Mouse (Mus musculus) kidney, embryonic 14.5 days (tissue): ENCODE data around the gene Prss21. TPM values are rescaled to one million over a fixed set of nuclear protein-coding genes. Genes with fewer than 3 reads are reported as not detected.
A peak's percentile ranks its signal among the peaks of the same experiment; 100 is the strongest.

ENCODE experiments used
- ATAC-seq: fragments of 200-750 bp; cut with Nextera tagmentation; 2 replicates; pipeline ENCODE4 v1.8.0; 2017; ENCODE audit warnings: moderate number of reproducible peaks, mild to moderate bottlenecking, moderate TSS enrichment, moderate library complexity; ENCODE audit not compliant: low FRiP score, low TSS enrichment
- H3K27ac ChIP-seq: fragments of 300-500 bp; sonication (generic); 2 replicates; pipeline ENCODE4 v1.5.1; 2014; ENCODE audit warnings: low read depth, mild to moderate bottlenecking, low read length, moderate library complexity, mixed read lengths
- H3K27me3 ChIP-seq: fragments of 300-500 bp; sonication (generic); 2 replicates; pipeline ENCODE4 v1.6.1; 2014; ENCODE audit warnings: mild to moderate bottlenecking, low read length; ENCODE audit not compliant: control insufficient read depth, insufficient read depth
- H3K36me3 ChIP-seq: fragments of 300-500 bp; sonication (generic); 2 replicates; pipeline ENCODE4 v1.6.1; 2014; ENCODE audit warnings: low read length, mixed read lengths; ENCODE audit not compliant: control insufficient read depth, insufficient read depth
- H3K4me1 ChIP-seq: fragments of 300-500 bp; sonication (generic); 2 replicates; pipeline ENCODE4 v1.6.1; 2014; ENCODE audit warnings: low read length, mixed read lengths; ENCODE audit not compliant: control insufficient read depth, insufficient read depth
- H3K4me2 ChIP-seq: fragments of 300-500 bp; sonication (generic); replicated peaks from 2 replicates; pipeline ENCODE4 v1.6.1; 2014; ENCODE audit warnings: low read depth, mild to moderate bottlenecking, low read length
- H3K4me3 ChIP-seq: fragments of 300-500 bp; sonication (generic); 2 replicates; pipeline ENCODE4 v1.5.1; 2014; ENCODE audit warnings: mild to moderate bottlenecking, low read length
- H3K9ac ChIP-seq: fragments of 300-500 bp; sonication (generic); 2 replicates; pipeline ENCODE4 v1.6.1; 2014; ENCODE audit warnings: low read depth, mild to moderate bottlenecking, low read length, moderate library complexity
- H3K9me3 ChIP-seq: fragments of 300-500 bp; sonication (generic); 2 replicates; pipeline ENCODE4 v1.6.1; 2016; ENCODE audit warnings: low read length; ENCODE audit not compliant: control insufficient read depth
- WGBS: fragments of 180-500 bp; shearing (Covaris S2); extraction: QIAGEN DNeasy Blood & Tissue Kit; methylation state at CpG from one replicate; pipeline ENCODE4 v1.1.7; 2014; 5-methylcytosine and 5-hydroxymethylcytosine counted together
- polyA plus RNA-seq: library from polyadenylated mRNA; unstranded; fragments of >200 nt; fragmentation: Nextera tagmentation; extraction: Ambion mirVana; gene quantifications from 2 replicates; pipeline ENCODE4 v1.2.1, GENCODE M21; 2014

Prss21 gene
- not detected in 2 replicates for polyA plus RNA-seq

DNA sequence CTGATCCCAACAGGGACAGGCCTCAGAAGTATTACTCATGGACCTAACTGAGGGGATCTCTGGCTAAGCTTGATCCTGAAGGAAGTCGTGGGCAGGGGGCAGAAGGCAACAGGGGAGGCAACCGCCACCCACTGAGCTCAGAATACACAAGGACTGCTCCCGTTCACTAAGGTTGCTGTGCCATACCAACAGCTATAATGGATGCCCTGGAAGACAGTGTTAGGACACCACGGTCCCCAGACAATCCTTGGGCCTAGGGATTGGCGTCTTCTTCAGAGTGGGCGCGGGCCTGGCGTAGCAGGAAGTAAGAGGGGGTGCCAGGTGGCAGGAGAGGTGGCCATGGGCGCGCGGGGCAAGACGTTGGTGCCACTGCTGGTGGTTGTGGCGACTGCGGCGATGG lies at the start of gene Prss21:
TSS of gene Prss21 (plus strand) at position 301 of the 400 bp plus-strand sequence.
- Histone ChIP-seq H3K4me2 (no peak within 1 kb of the TSS), H3K27ac (no peak within 1 kb of the TSS), H3K9ac (no peak within 1 kb of the TSS), H3K36me3 (no peaks in the 10 kb centered on the region), H3K27me3 (no peaks in the 10 kb centered on the region), H3K9me3 (no peaks in the 10 kb centered on the region), H3K4me1 (no peaks in the 10 kb centered on the region), H3K4me3 (no peak within 1 kb of the TSS)
- ATAC-seq, result no peak
- 81% methylated on average over 15 of the region's 15 CpGs for WGBS

DNA sequence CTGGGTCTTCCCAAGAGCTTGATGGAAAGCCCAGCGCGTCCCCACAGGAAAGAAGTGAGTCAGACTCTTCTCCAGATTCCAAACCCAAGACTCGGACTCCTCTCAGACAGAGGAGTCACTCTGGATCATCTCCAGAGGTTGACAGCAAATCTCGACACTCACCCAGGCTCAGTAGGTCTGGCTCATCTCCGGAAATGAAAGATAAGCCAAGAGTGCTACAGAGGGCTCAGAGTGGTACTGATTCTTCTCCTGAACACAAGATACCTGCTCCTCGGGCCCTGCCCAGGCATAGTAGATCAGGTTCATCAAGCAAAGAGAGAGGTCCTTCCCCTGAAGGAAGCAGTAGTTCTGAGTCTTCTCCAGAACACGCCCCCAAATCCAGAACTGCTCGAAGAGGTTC lies 49.3 kb upstream of the Prss21 start:
- Histone ChIP-seq H3K27ac (no peak overlapping the region), H3K27me3 (no peaks in the 10 kb centered on the region), H3K4me3 (no peak overlapping the region), H3K9ac (no peak overlapping the region), H3K4me2 (no peak overlapping the region), H3K9me3 (peaks cover 28% of the 10 kb centered on the region), H3K36me3 (peaks cover 100% of the 10 kb centered on the region), H3K4me1 (no peaks in the 10 kb centered on the region)
- no peak for ATAC-seq
- 99% methylated on average over 8 of the region's 8 CpGs for WGBS

DNA sequence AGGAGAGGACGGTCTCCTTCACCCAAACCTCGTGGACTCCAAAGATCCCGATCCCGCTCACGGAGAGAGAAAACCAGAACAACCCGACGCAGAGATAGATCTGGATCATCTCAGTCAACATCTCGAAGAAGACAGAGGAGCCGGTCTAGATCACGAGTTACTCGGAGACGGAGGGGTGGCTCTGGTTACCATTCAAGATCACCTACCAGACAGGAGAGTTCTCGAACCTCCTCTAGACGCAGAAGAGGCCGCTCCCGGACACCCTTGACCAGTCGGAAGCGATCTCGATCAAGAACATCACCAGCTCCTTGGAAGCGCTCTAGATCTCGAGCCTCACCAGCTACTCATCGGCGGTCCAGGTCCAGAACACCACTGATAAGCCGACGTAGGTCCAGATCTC lies 48.6 kb upstream of the Prss21 start:
- Histone ChIP-seq H3K27ac (no peak overlapping the region), H3K4me1 (no peaks in the 10 kb centered on the region), H3K36me3 (peaks cover 100% of the 10 kb centered on the region), H3K9me3 (peaks cover 28% of the 10 kb centered on the region), H3K9ac (no peak overlapping the region), H3K4me3 (no peak overlapping the region), H3K4me2 (no peak overlapping the region), H3K27me3 (no peaks in the 10 kb centered on the region)
- WGBS, result 98% methylated on average over 25 of the region's 25 CpGs
- no peak for ATAC-seq

DNA sequence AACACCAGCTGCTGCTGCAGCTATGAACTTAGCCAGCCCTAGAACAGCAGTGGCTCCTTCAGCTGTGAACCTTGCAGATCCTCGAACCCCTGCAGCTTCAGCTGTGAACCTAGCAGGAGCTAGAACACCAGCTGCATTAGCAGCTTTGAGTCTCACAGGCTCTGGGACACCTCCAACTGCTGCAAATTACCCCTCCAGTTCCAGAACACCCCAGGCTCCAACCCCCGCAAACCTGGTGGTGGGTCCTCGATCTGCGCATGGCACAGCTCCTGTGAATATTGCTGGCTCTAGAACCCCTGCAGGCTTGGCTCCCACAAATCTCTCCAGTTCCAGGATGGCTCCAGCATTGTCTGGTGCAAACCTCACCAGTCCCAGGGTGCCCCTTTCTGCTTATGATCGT lies 47.1 kb upstream of the Prss21 start:
- Histone ChIP-seq H3K36me3 (peaks cover 100% of the 10 kb centered on the region), H3K4me1 (no peaks in the 10 kb centered on the region), H3K9me3 (peaks cover 24% of the 10 kb centered on the region), H3K4me3 (no peak overlapping the region), H3K27me3 (no peaks in the 10 kb centered on the region), H3K4me2 (no peak overlapping the region), H3K27ac (no peak overlapping the region), H3K9ac (no peak overlapping the region)
- no peak for ATAC-seq
- 98% methylated on average over 5 of the region's 5 CpGs for WGBS

DNA sequence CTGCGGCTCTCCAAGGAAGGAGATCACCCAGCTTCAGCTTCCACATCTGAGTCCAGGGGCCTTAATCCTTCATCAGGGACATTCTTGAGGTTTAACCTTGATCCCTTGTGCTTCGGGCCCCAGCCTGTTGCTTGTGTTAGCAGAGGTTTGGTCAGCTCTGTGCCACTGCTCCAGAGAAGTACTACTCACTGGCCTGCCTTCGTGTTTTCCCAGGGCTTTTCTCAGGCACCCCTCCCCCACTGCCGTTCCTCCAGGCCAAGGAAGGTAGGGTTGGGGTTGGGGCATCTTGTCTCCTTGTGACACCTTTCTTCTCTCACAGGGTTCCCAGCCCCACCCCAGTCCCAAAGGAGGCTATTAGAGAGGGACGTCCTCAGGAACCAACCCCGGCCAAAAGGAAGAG lies 45.8 kb upstream of the Prss21 start:
- peaks cover 100% of the 10 kb centered on the region for H3K36me3 ChIP-seq
- H3K9ac ChIP-seq, result no peak overlapping the region
- H3K27me3 ChIP-seq, result no peaks in the 10 kb centered on the region
- no peak for ATAC-seq
- H3K4me2 ChIP-seq, result no peak overlapping the region
- no peak overlapping the region for H3K27ac ChIP-seq
- no peak overlapping the region for H3K4me3 ChIP-seq
- H3K4me1 ChIP-seq, result peaks cover 4% of the 10 kb centered on the region; the same call in 1 of the 2 replicates
- peaks cover 22% of the 10 kb centered on the region for H3K9me3 ChIP-seq
- 74% methylated on average over 6 of the region's 6 CpGs for WGBS

DNA sequence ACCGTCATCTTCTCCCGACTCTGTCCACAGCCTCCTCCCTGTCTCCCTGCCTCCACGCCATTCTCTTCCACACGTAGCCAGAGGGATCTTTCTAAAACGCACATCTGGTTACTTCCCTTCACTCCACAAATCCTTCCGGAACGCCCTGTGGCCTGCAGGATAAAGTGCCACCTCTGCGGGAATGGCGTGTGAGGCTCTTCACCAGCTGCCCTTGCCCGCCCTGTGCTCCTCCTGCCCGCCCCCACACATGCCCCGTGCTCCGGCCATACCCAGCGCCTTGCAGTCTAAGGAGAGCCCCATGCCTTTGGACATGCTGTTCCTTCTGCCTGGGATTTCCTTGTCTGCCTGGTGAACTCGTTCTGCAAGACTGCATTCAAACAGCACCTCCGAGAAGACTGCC lies 44.8 kb upstream of the Prss21 start:
- H3K27me3 ChIP-seq, result no peaks in the 10 kb centered on the region
- H3K27ac ChIP-seq, result no peak overlapping the region
- WGBS, result 84% methylated on average over 16 of the region's 16 CpGs
- ATAC-seq, result 0 out of 2 replicates have a peak, but pooled peaks have one; percentile 17
- H3K4me3 ChIP-seq, result no peak overlapping the region
- H3K9me3 ChIP-seq, result peaks cover 18% of the 10 kb centered on the region
- H3K4me2 ChIP-seq, result no peak overlapping the region
- peaks cover 13% of the 10 kb centered on the region; the same call in 1 of the 2 replicates for H3K4me1 ChIP-seq
- H3K36me3 ChIP-seq, result peaks cover 93% of the 10 kb centered on the region
- H3K9ac ChIP-seq, result no peak overlapping the region

DNA sequence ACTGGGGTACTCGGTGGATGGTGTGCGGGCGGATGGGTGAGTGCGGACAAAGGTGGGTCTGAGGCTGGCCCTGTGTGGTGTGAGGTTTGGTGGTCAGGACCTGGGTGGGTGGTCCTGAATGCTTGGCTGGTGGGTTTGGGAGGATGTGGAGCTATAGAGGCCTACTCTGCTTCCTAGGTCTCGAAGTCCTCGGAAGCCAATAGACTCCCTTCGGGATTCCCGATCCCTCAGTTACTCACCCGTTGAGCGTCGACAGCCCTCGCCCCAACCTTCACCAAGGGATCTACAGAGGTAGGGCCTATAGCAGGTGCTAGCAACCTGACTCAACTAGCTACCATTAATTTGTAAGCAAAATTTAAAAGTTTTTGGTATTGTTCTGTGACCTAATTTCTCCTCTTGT lies 44.2 kb upstream of the Prss21 start:
- Histone ChIP-seq H3K4me1 (peaks cover 15% of the 10 kb centered on the region; the same call in 1 of the 2 replicates), H3K27ac (no peak overlapping the region), H3K36me3 (peaks cover 87% of the 10 kb centered on the region), H3K27me3 (no peaks in the 10 kb centered on the region), H3K4me3 (no peak overlapping the region), H3K4me2 (no peak overlapping the region), H3K9me3 (peaks cover 12% of the 10 kb centered on the region), H3K9ac (no peak overlapping the region)
- ATAC-seq, result 0 out of 2 replicates have a peak, but pooled peaks have one; percentile 21
- 87% methylated on average over 12 of the region's 12 CpGs for WGBS

DNA sequence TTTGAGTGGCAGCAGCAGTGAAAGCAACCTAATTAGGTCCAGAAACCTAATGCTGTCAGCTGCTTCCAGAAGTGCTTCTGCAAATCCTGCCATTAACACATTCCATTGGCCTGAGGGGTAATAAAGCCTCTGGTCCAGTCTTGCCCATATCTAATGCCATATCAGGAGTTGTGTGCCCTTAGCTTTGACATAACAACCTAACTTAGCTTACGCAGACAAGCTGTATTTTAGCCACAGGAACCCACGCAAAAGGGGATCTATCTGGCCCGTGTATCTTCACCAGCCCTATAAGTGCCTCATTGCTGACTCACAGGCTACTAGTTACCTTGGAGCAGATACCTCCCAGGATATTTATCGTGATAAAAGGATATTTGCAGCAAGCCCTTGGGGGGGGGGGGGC lies 42.3 kb upstream of the Prss21 start:
- no peaks in the 10 kb centered on the region for H3K27me3 ChIP-seq
- no peaks in the 10 kb centered on the region for H3K9me3 ChIP-seq
- peaks cover 68% of the 10 kb centered on the region for H3K36me3 ChIP-seq
- no peak overlapping the region for H3K4me3 ChIP-seq
- H3K9ac ChIP-seq, result no peak overlapping the region
- H3K4me2 ChIP-seq, result no peak overlapping the region
- WGBS, result 85% methylated on average over 4 of the region's 4 CpGs
- H3K4me1 ChIP-seq, result peaks cover 15% of the 10 kb centered on the region; the same call in 1 of the 2 replicates
- no peak overlapping the region for H3K27ac ChIP-seq
- ATAC-seq, result no peak

DNA sequence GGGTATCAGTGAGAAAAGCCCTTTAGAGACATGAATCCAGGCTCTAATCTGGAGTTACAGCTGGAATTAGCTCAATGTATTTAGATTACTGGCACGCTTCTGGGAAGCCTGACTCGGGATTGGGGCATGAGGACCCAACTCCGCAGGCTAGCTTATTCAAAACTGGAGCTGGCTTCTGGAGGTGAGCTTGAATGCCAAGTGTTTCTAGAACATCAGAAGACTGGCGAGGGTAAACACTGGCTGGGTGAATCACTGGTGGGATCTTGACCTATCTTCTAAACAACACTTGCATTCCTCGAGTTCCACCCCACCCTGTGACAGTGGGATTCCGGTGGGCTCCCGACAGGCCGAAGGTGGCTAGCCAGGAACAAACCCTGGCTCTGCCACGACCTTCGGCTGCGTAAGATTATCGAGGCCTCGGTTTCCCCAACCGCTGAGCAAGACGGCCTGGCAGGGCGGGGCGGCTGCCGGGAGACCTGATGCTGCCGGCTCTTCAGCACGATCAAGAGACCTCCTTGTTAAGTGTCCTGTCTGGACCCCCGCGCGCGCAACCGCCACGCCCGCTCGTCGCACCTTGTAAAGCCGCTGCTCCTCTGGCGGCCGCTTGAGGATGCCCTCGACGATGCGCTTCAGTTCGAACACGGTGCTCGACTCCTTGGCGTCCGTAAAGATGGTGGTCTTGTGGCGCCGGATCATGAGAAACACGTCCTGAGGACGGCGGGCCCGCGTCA lies 39.4 kb upstream of the Prss21 start:
- Histone ChIP-seq H3K4me1 (peaks cover 15% of the 10 kb centered on the region; the same call in 1 of the 2 replicates), H3K4me3 (peak overlapping the region; percentile 85), H3K9me3 (no peaks in the 10 kb centered on the region), H3K9ac (peak overlapping the region; percentile 85), H3K36me3 (peaks cover 40% of the 10 kb centered on the region), H3K27ac (peak overlapping the region; percentile 80; the same call in 1 of the 2 replicates), H3K4me2 (peak overlapping the region; percentile 88), H3K27me3 (no peaks in the 10 kb centered on the region)
- 1% methylated on average over 45 of the region's 47 CpGs for WGBS
- peak; percentile 78 for ATAC-seq
